Mouse (Mus musculus) myocyte (in vitro differentiated cells): ENCODE measurements around the gene Enah. TPM values are rescaled to one million over a fixed set of nuclear protein-coding genes. Genes with fewer than 3 reads are reported as not detected.
A peak's percentile ranks its signal among the peaks of the same experiment; 100 is the strongest.

Experiments
- H3K27me3 ChIP-seq: one replicate; pipeline ENCODE4 v1.6.1; 2011; ENCODE audit not compliant: control insufficient read depth, insufficient read depth, insufficient read length
- H3K36me3 ChIP-seq: one replicate; pipeline ENCODE4 v1.6.1; 2011; ENCODE audit not compliant: control insufficient read depth, insufficient read depth
- H3K4me2 ChIP-seq: one replicate; pipeline ENCODE4 v1.6.1; 2011; ENCODE audit warnings: low read depth, control low read depth
- H3K4me3 ChIP-seq: one replicate; pipeline ENCODE4 v1.5.1; 2011; ENCODE audit warnings: mild to moderate bottlenecking, control low read depth, moderate library complexity
- H3K79me2 ChIP-seq: one replicate; pipeline ENCODE4 v1.6.1; 2011; ENCODE audit not compliant: control insufficient read depth, insufficient read depth
- H3ac ChIP-seq: one replicate; pipeline ENCODE4 v1.6.1; 2011; ENCODE audit not compliant: control insufficient read depth, insufficient read length
- CEBPB ChIP-seq: IDR thresholded peaks from 2 replicates; pipeline ENCODE4 v1.6.1; 2011; ENCODE audit warnings: mild to moderate bottlenecking, moderate library complexity; ENCODE audit not compliant: poor library complexity, insufficient read depth, severe bottlenecking
- E2F4 ChIP-seq: IDR thresholded peaks from one replicate; pipeline ENCODE4 v1.6.1; 2011; ENCODE audit warnings: mild to moderate bottlenecking, control low read depth, moderate library complexity; ENCODE audit not compliant: insufficient read depth
- MAX ChIP-seq: IDR thresholded peaks from one replicate; pipeline ENCODE4 v1.6.1; 2011; ENCODE audit warnings: low read depth, mild to moderate bottlenecking, control low read depth
- MYOD1 ChIP-seq, 3 experiments: IDR thresholded peaks; one replicate each; pipeline ENCODE4 v1.6.1; 2011; ENCODE audit warnings: control low read depth in 2 of 3, low read depth in 2 of 3, mild to moderate bottlenecking in 2 of 3, moderate library complexity in 1 of 3; ENCODE audit not compliant: insufficient read length in 2 of 3, control insufficient read depth in 1 of 3
- MYOG ChIP-seq, 3 experiments: IDR thresholded peaks; one replicate each; pipeline ENCODE4 v1.6.1; 2011; ENCODE audit warnings: control low read depth in 2 of 3, low read depth in 2 of 3, mild to moderate bottlenecking in 2 of 3; ENCODE audit not compliant: insufficient read length in 2 of 3, control insufficient read depth in 1 of 3, insufficient read depth in 1 of 3
- POLR2A ChIP-seq: IDR thresholded peaks from one replicate; pipeline ENCODE4 v1.6.1; 2011; ENCODE audit warnings: low read depth, mild to moderate bottlenecking, control low read depth, moderate library complexity; ENCODE audit not compliant: insufficient read length
- POLR2AphosphoS2 ChIP-seq: IDR thresholded peaks from one replicate; pipeline ENCODE4 v1.6.1; 2011; ENCODE audit warnings: low read depth, control low read depth; ENCODE audit not compliant: insufficient read length
- REST ChIP-seq: IDR thresholded peaks from one replicate; pipeline ENCODE4 v1.6.1; 2011; ENCODE audit warnings: mild to moderate bottlenecking, control low read depth, moderate library complexity; ENCODE audit not compliant: insufficient read depth, insufficient read length
- SRF ChIP-seq: IDR thresholded peaks from one replicate; pipeline ENCODE4 v1.6.1; 2011; ENCODE audit warnings: low read depth; ENCODE audit not compliant: control insufficient read depth, insufficient read length
- TCF12 ChIP-seq: IDR thresholded peaks from one replicate; pipeline ENCODE4 v1.6.1; 2011; ENCODE audit warnings: mild to moderate bottlenecking, control low read depth; ENCODE audit not compliant: poor library complexity, insufficient read depth, severe bottlenecking
- TCF3 ChIP-seq: IDR thresholded peaks from one replicate; pipeline ENCODE4 v1.6.1; 2011; ENCODE audit warnings: low read depth, control low read depth; ENCODE audit not compliant: insufficient read length
- USF1 ChIP-seq: IDR thresholded peaks from one replicate; pipeline ENCODE4 v1.6.1; 2011; ENCODE audit warnings: low read depth, mild to moderate bottlenecking, control low read depth, moderate library complexity
- polyA plus RNA-seq: library from polyadenylated mRNA; unstranded; fragments of >200 nt; fragmentation: generic; extraction: Trizol; gene quantifications from one replicate; pipeline ENCODE4 v1.2.1, GENCODE M21; 2012; ENCODE audit warnings: missing spikeins

The Enah gene
- polyA plus RNA-seq, 1 experiment = 72.9 TPM

DNA sequence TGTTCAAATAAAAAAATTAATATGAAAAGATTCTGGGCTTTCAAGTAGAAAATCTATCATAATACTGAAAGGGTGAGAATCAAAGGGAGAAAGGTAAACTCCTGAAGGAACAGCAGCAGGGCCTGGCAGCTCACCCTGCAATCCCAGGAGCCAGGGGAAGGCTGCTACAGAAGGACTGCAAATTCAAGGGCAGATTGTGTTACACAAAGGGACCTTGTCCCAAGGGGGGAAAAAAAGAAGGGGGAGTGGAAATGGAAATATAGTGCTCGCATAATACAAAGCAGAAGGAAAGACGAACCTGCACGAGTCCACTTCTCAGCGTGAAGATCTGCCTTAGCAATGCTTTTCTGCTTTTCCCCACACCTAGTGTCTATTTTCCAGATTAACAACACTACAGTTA, 21.1 kb downstream of the Enah start:
- Histone ChIP-seq H3K4me2 (no peak overlapping the region), H3K79me2 (peaks cover 28% of the 10 kb centered on the region), H3K36me3 (peaks cover 5% of the 10 kb centered on the region), H3K27me3 (no peaks in the 10 kb centered on the region), H3K4me3 (no peak overlapping the region), H3ac (no peak overlapping the region)
- no peak for TF ChIP-seq MAX
- TF ChIP-seq USF1 = no peak
- TF ChIP-seq REST = no peak
- no peak for TF ChIP-seq MYOG (IDR thresholded peaks at IDR 0.05; ENCODE audit: control insufficient read depth in 1 of 3, insufficient read depth in 1 of 3, insufficient read length in 2 of 3, low read depth in 2 of 3)
- TF ChIP-seq MYOD1 (IDR thresholded peaks at IDR 0.05; ENCODE audit: control insufficient read depth in 1 of 3, insufficient read length in 2 of 3, low read depth in 2 of 3) = no peak
- no peak for TF ChIP-seq POLR2A
- TF ChIP-seq E2F4 = no peak
- no peak for TF ChIP-seq TCF12

DNA sequence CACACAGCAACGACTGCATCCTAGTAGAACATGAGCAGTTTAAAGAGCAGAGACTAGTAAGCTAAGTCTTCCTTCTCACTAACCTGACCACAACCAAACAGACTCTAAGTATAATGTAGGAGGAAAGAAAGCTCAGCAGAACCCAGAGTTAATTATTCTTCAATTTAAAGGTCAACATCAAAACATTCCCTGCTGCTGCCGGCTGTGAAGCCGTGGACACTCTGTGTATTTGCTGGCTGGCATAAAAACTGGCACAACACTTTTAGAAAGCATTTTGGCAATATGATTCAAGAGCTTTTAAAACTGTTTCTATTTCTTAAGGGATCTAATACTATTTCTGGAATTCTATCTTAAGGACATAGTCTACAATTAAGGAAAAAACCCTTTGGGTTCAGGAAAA, 22.0 kb downstream of the Enah start:
- Histone ChIP-seq H3K4me2 (no peak overlapping the region), H3K79me2 (peaks cover 24% of the 10 kb centered on the region), H3K27me3 (no peaks in the 10 kb centered on the region), H3K4me3 (no peak overlapping the region), H3K36me3 (peaks cover 5% of the 10 kb centered on the region), H3ac (no peak overlapping the region)
- TF ChIP-seq MYOG (IDR thresholded peaks at IDR 0.05; ENCODE audit: control insufficient read depth in 1 of 3, insufficient read depth in 1 of 3, insufficient read length in 2 of 3, low read depth in 2 of 3) = no peak
- TF ChIP-seq MAX = no peak
- TF ChIP-seq TCF12 = no peak
- no peak for TF ChIP-seq TCF3
- TF ChIP-seq CEBPB = no peak
- no peak for TF ChIP-seq MYOD1 (IDR thresholded peaks at IDR 0.05; ENCODE audit: control insufficient read depth in 1 of 3, insufficient read length in 2 of 3, low read depth in 2 of 3)
- TF ChIP-seq SRF = no peak
- TF ChIP-seq E2F4 = no peak
- no peak for TF ChIP-seq USF1
- TF ChIP-seq POLR2AphosphoS2 = no peak
- TF ChIP-seq REST = no peak
- no peak for TF ChIP-seq POLR2A

DNA sequence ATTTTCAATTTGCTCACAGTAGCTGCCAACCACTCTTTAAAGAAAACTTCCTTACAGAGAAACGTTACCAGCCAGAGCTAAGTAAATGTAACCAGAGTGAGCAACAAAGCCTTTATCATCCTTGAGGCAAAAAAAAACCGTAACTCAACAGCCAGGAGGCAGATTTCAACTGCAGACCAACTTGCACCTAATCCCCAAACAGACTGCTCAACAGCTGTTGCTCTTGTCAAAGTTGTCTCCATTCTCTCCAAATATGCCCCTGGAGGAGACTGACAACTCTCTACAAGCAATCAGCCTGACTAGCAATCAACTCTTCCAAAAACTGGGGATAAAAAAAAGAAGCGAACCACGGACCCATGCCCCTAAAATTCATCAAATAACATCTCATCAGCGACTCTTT, 26.2 kb downstream of the Enah start:
- Histone ChIP-seq H3K4me2 (peak overlapping the region; percentile 39), H3K36me3 (no peaks in the 10 kb centered on the region), H3K79me2 (peaks cover 37% of the 10 kb centered on the region), H3ac (no peak overlapping the region), H3K4me3 (no peak overlapping the region), H3K27me3 (no peaks in the 10 kb centered on the region)
- peak; percentile 76 for TF ChIP-seq TCF12
- TF ChIP-seq MYOD1 (IDR thresholded peaks at IDR 0.05; ENCODE audit: control insufficient read depth in 1 of 3, insufficient read length in 2 of 3, low read depth in 2 of 3) = peak; percentile 94 to 97 (median 96)
- TF ChIP-seq TCF3 = peak; percentile 16
- peak in 2 of 3 experiments; percentile 41 to 82 for TF ChIP-seq MYOG (IDR thresholded peaks at IDR 0.05; ENCODE audit: control insufficient read depth in 1 of 3, insufficient read depth in 1 of 3, insufficient read length in 2 of 3, low read depth in 2 of 3)
- TF ChIP-seq POLR2AphosphoS2 = no peak
- no peak for TF ChIP-seq SRF

DNA sequence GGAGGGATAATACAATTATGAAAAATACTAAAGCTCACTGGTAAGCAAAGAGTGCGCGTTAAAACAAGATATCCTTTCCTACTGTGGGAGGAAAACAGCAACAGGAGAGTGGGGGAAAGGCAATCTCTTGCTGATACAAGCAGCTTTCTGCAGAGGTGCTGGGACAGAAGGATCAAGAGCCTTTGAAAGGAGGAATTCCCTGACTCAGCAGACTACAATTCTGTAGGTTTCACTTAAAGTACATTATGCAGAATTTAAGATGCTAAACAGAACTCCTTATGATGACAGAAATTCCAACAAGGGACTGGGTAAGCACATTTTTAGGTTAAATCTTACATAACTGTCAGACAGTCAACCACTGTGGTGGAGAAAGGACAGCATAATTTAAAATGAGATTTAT, 31.4 kb downstream of the Enah start:
- Histone ChIP-seq H3ac (no peak overlapping the region), H3K4me3 (no peak overlapping the region), H3K79me2 (peaks cover 61% of the 10 kb centered on the region), H3K4me2 (no peak overlapping the region), H3K36me3 (no peaks in the 10 kb centered on the region), H3K27me3 (no peaks in the 10 kb centered on the region)
- TF ChIP-seq E2F4 (no peak), SRF (no peak), MYOG (IDR thresholded peaks at IDR 0.05; ENCODE audit: control insufficient read depth in 1 of 3, insufficient read depth in 1 of 3, insufficient read length in 2 of 3, low read depth in 2 of 3) (no peak), CEBPB (no peak), USF1 (no peak), POLR2AphosphoS2 (no peak)

DNA sequence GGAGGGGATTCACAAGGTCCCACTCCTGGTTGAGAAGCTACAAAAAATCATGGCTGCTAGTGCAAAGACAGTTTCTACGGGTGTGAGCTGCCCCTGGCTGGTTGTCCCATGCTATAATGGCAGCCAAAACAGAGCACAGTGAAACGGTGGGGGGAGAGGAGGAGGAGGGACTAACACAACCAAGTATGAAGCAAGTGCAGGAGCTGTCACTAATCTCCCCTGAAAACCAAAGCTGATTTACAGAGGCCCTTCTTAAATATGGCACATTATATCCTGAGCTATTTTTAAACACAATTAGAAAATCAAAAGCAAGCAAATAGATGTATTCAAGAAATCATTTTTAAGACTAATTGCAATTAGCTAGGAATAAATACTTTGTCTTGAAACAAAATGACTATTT, 32.6 kb downstream of the Enah start:
- no peaks in the 10 kb centered on the region for H3K36me3 ChIP-seq
- H3K27me3 ChIP-seq = no peaks in the 10 kb centered on the region
- no peak for TF ChIP-seq POLR2AphosphoS2
- H3K79me2 ChIP-seq = peaks cover 66% of the 10 kb centered on the region
- no peak overlapping the region for H3ac ChIP-seq
- no peak overlapping the region for H3K4me2 ChIP-seq
- H3K4me3 ChIP-seq = no peak overlapping the region

DNA sequence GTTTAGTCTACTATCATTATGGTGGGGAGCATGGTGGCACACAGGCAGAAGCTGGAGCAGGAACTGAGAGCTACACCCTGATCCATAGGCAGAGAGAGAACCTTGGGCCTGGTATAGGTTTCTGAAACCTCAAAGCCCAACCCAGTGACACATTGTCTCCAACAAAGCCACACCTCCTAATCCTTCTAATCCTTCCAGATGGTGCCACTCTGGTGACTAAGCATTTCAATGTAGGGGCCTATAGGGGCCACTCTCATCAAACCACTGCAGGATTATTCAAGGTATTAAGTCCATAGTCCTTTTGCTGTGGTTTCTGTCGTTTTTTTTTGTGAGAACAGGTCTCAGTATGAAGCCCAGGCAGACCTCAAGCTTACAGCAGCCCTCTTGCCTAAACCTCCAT, 33.9 kb downstream of the Enah start:
- Histone ChIP-seq H3K4me3 (no peak overlapping the region), H3K4me2 (no peak overlapping the region), H3K27me3 (no peaks in the 10 kb centered on the region), H3K79me2 (peaks cover 64% of the 10 kb centered on the region), H3K36me3 (no peaks in the 10 kb centered on the region), H3ac (no peak overlapping the region)
- TF ChIP-seq E2F4 (no peak), USF1 (no peak), MYOG (IDR thresholded peaks at IDR 0.05; ENCODE audit: control insufficient read depth in 1 of 3, insufficient read depth in 1 of 3, insufficient read length in 2 of 3, low read depth in 2 of 3) (no peak), MYOD1 (IDR thresholded peaks at IDR 0.05; ENCODE audit: control insufficient read depth in 1 of 3, insufficient read length in 2 of 3, low read depth in 2 of 3) (no peak)
